Mouse (Mus musculus): ENCODE data around the gene P3h4. TPM values are rescaled to one million over a fixed set of nuclear protein-coding genes. Genes with fewer than 3 reads are reported as not detected.

Gene P3h4
- polyA plus RNA-seq, 1 experiment from 2014 or later = 21.2 TPM

GRCm38 (mm10) chr11:100406995-100407705, 7.5 kb downstream of the P3h4 start:
- Histone ChIP-seq H3K4me2 (no peak overlapping the region), H3K9ac (no peak overlapping the region), H3K27ac (replicated peaks) (no peak overlapping the region), H3K4me1 (replicated peaks) (peaks cover 2% of the 10 kb centered on the region; the same call in 1 of the 2 replicates), H3K9me3 (no peaks in the 10 kb centered on the region), H3K4me3 (no peak overlapping the region), H3K27me3 (no peaks in the 10 kb centered on the region), H3K36me3 (no peaks in the 10 kb centered on the region)
- ATAC-seq (ENCODE audit: low FRiP score, low read depth) = no peak
- 81% methylated on average over 5 of the region's 5 CpGs for WGBS

GRCm38 (mm10) chr11:100406273-100406672, 8.4 kb downstream of the P3h4 start:
- ATAC-seq (ENCODE audit: low FRiP score, low read depth) = no peak
- Histone ChIP-seq H3K4me1 (replicated peaks) (no peaks in the 10 kb centered on the region), H3K4me3 (no peak overlapping the region), H3K27ac (replicated peaks) (no peak overlapping the region), H3K4me2 (no peak overlapping the region), H3K9me3 (no peaks in the 10 kb centered on the region), H3K9ac (no peak overlapping the region), H3K36me3 (no peaks in the 10 kb centered on the region), H3K27me3 (no peaks in the 10 kb centered on the region)
- WGBS = 84% methylated on average over 8 of the region's 8 CpGs

GRCm38 (mm10) chr11:100404456-100405074, 10.1 kb downstream of the P3h4 start:
- Histone ChIP-seq H3K4me1 (replicated peaks) (no peaks in the 10 kb centered on the region), H3K9me3 (no peaks in the 10 kb centered on the region), H3K27ac (replicated peaks) (no peak overlapping the region), H3K36me3 (no peaks in the 10 kb centered on the region), H3K27me3 (no peaks in the 10 kb centered on the region), H3K4me3 (no peak overlapping the region), H3K9ac (no peak overlapping the region), H3K4me2 (no peak overlapping the region)
- 90% methylated on average over 3 of the region's 3 CpGs for WGBS
- no peak for ATAC-seq (ENCODE audit: low FRiP score, low read depth)

- Histone ChIP-seq H3K4me3 (no peak overlapping the region), H3K36me3 (no peaks in the 10 kb centered on the region), H3K9ac (no peak overlapping the region), H3K9me3 (no peaks in the 10 kb centered on the region), H3K27me3 (no peaks in the 10 kb centered on the region), H3K4me1 (replicated peaks) (no peaks in the 10 kb centered on the region), H3K27ac (replicated peaks) (no peak overlapping the region), H3K4me2 (no peak overlapping the region)
- WGBS = 73% methylated on average over 10 of the region's 10 CpGs
- ATAC-seq (ENCODE audit: low FRiP score, low read depth) = no peak
These were observed 11.0 kb downstream of the P3h4 start for GRCm38 (mm10) chr11:100403445-100404134.

GRCm38 (mm10) chr11:100402682-100403081, 12.0 kb downstream of the P3h4 start:
- no peak for ATAC-seq (ENCODE audit: low FRiP score, low read depth)
- Histone ChIP-seq H3K27ac (replicated peaks) (no peak overlapping the region), H3K4me2 (no peak overlapping the region), H3K9me3 (no peaks in the 10 kb centered on the region), H3K4me3 (no peak overlapping the region), H3K9ac (no peak overlapping the region), H3K36me3 (no peaks in the 10 kb centered on the region), H3K4me1 (replicated peaks) (peaks cover 5% of the 10 kb centered on the region; the same call in 1 of the 2 replicates), H3K27me3 (no peaks in the 10 kb centered on the region)
- 83% methylated on average over 2 of the region's 2 CpGs for WGBS

GRCm38 (mm10) chr11:100402240-100402639, 12.4 kb downstream of the P3h4 start:
- WGBS = 46% methylated on average over 6 of the region's 6 CpGs
- H3K9me3 ChIP-seq = no peaks in the 10 kb centered on the region

GRCm38 (mm10) chr11:100400842-100401241, 13.8 kb downstream of the P3h4 start:
- no peaks in the 10 kb centered on the region for H3K27me3 ChIP-seq
- 84% methylated on average over 6 of the region's 6 CpGs for WGBS

More at GRCm38 (mm10) chr11:100402240-100402639, 12.4 kb downstream of the P3h4 start:
- H3K36me3 ChIP-seq = no peaks in the 10 kb centered on the region
- no peaks in the 10 kb centered on the region for H3K27me3 ChIP-seq
- no peak for ATAC-seq (ENCODE audit: low FRiP score, low read depth)
- peaks cover 6% of the 10 kb centered on the region for H3K4me1 ChIP-seq (replicated peaks)
- H3K4me3 ChIP-seq = no peak overlapping the region
- no peak overlapping the region for H3K9ac ChIP-seq
- H3K27ac ChIP-seq (replicated peaks) = no peak overlapping the region
- no peak overlapping the region for H3K4me2 ChIP-seq

GRCm38 (mm10) chr11:100399727-100400538, 14.7 kb downstream of the P3h4 start:
- H3K9me3 ChIP-seq = no peaks in the 10 kb centered on the region
- no peaks in the 10 kb centered on the region for H3K27me3 ChIP-seq
- no peak overlapping the region for H3K9ac ChIP-seq
- H3K36me3 ChIP-seq = no peaks in the 10 kb centered on the region
- H3K27ac ChIP-seq (replicated peaks) = no peak overlapping the region
- H3K4me2 ChIP-seq = no peak overlapping the region
- no peak for ATAC-seq (ENCODE audit: low FRiP score, low read depth)
- H3K4me1 ChIP-seq (replicated peaks) = peaks cover 29% of the 10 kb centered on the region
- WGBS = 82% methylated on average over 12 of the region's 12 CpGs
- H3K4me3 ChIP-seq = no peak overlapping the region

More at GRCm38 (mm10) chr11:100400842-100401241, 13.8 kb downstream of the P3h4 start:
- H3K4me3 ChIP-seq = no peak overlapping the region
- H3K9me3 ChIP-seq = no peaks in the 10 kb centered on the region
- H3K9ac ChIP-seq = no peak overlapping the region
- no peaks in the 10 kb centered on the region for H3K36me3 ChIP-seq
- no peak for ATAC-seq (ENCODE audit: low FRiP score, low read depth)
- H3K4me1 ChIP-seq (replicated peaks) = peaks cover 20% of the 10 kb centered on the region
- H3K4me2 ChIP-seq = no peak overlapping the region
- H3K27ac ChIP-seq (replicated peaks) = no peak overlapping the region

- no peak for ATAC-seq (ENCODE audit: low FRiP score, low read depth)
These were observed 15.3 kb downstream of the P3h4 start for GRCm38 (mm10) chr11:100399320-100399719.

GRCm38 (mm10) chr11:100398517-100398916, 16.1 kb downstream of the P3h4 start:
- Histone ChIP-seq H3K4me2 (0 out of 2 replicates have a peak overlapping the region, but pooled peaks have one; percentile 77), H3K27ac (replicated peaks) (no peak overlapping the region), H3K27me3 (no peaks in the 10 kb centered on the region), H3K9me3 (no peaks in the 10 kb centered on the region), H3K4me3 (no peak overlapping the region), H3K36me3 (no peaks in the 10 kb centered on the region), H3K9ac (no peak overlapping the region), H3K4me1 (replicated peaks) (peaks cover 38% of the 10 kb centered on the region)
- 95% methylated on average over 7 of the region's 7 CpGs for WGBS
- ATAC-seq (ENCODE audit: low FRiP score, low read depth) = no peak

More at GRCm38 (mm10) chr11:100399320-100399719, 15.3 kb downstream of the P3h4 start:
- WGBS = 80% methylated on average over 9 of the region's 9 CpGs
- Histone ChIP-seq H3K9ac (no peak overlapping the region), H3K4me1 (replicated peaks) (peaks cover 34% of the 10 kb centered on the region), H3K27me3 (no peaks in the 10 kb centered on the region), H3K4me2 (no peak overlapping the region), H3K9me3 (no peaks in the 10 kb centered on the region), H3K27ac (replicated peaks) (no peak overlapping the region), H3K4me3 (no peak overlapping the region), H3K36me3 (no peaks in the 10 kb centered on the region)

- peak within 1 kb of the TSS; percentile 72 for H3K9ac ChIP-seq
- H3K27me3 ChIP-seq = no peaks in the 10 kb centered on the region
- H3K9me3 ChIP-seq = no peaks in the 10 kb centered on the region
- WGBS = 1% methylated on average over 37 of the region's 37 CpGs
- ATAC-seq (ENCODE audit: low FRiP score, low read depth) = peak; percentile 99
- peak within 1 kb of the TSS; percentile 77 for H3K4me2 ChIP-seq
- H3K4me1 ChIP-seq (replicated peaks) = peaks cover 44% of the 10 kb centered on the region
- H3K36me3 ChIP-seq = no peaks in the 10 kb centered on the region
- peak within 1 kb of the TSS; percentile 77 for H3K27ac ChIP-seq (replicated peaks)
- H3K4me3 ChIP-seq = peak within 1 kb of the TSS; percentile 63
These were observed 16.8 kb downstream of the P3h4 start, which contains the start of gene Jup for GRCm38 (mm10) chr11:100397600-100398389. TSS of gene Jup (minus strand) at chr11:100397763.
